Mouse (Mus musculus): Measurements from ENCODE around the gene Gemin5.

The Gemin5 gene

GRCm38 (mm10) chr11:58171459-58172091 lies 3.2 kb upstream of the Gemin5 start, which contains the start of gene Mrpl22:
TSS of gene Mrpl22 (plus strand) at chr11:58171661.
- in situ Hi-C loops (cut with MseI, MboI) = loop anchor here in 1 of 2 experiments (10.0 kb wide), 1 partner anchor 133 kb away; the partner anchor contains the start of gene Zfp692

- in situ Hi-C loops (cut with MseI, MboI) = loop anchor here in 1 of 2 experiments (10.0 kb wide), 1 partner anchor 135 kb away; the partner anchor contains the start of gene Zfp692
These were observed 1.3 kb upstream of the Gemin5 start for GRCm38 (mm10) chr11:58169666-58170065.

GRCm38 (mm10) chr11:58167822-58168166 lies 545 bp downstream of the Gemin5 start:
- in situ Hi-C loops (cut with MseI, MboI) = no loop called here

GRCm38 (mm10) chr11:58165072-58165471 lies 3.3 kb downstream of the Gemin5 start:
- in situ Hi-C loops (cut with MseI, MboI) = no loop called here

- in situ Hi-C loops (cut with MseI, MboI) = no loop called here
These were observed 11.5 kb downstream of the Gemin5 start for GRCm38 (mm10) chr11:58156871-58157270.

- in situ Hi-C loops (cut with MseI, MboI) = no loop called here
These were observed 12.9 kb downstream of the Gemin5 start for GRCm38 (mm10) chr11:58155458-58155857.

- in situ Hi-C loops (cut with MseI, MboI) = no loop called here
These were observed 22.1 kb downstream of the Gemin5 start for GRCm38 (mm10) chr11:58146241-58146640.

GRCm38 (mm10) chr11:58143704-58144426 lies 24.5 kb downstream of the Gemin5 start:
- in situ Hi-C loops (cut with MseI, MboI) = no loop called here

- in situ Hi-C loops (cut with MseI, MboI) = no loop called here
These were observed 28.9 kb downstream of the Gemin5 start for GRCm38 (mm10) chr11:58139466-58139865.

- in situ Hi-C loops (cut with MseI, MboI) = no loop called here
These were observed 29.5 kb downstream of the Gemin5 start for GRCm38 (mm10) chr11:58138821-58139220.

- in situ Hi-C loops (cut with MseI, MboI) = no loop called here
These were observed 31.7 kb downstream of the Gemin5 start for GRCm38 (mm10) chr11:58136677-58137076.

- in situ Hi-C loops (cut with MseI, MboI) = no loop called here
These were observed 33.0 kb downstream of the Gemin5 start for GRCm38 (mm10) chr11:58135296-58135695.

GRCm38 (mm10) chr11:58134869-58135268 lies 33.5 kb downstream of the Gemin5 start:
- in situ Hi-C loops (cut with MseI, MboI) = no loop called here

GRCm38 (mm10) chr11:58132026-58132425 lies 36.3 kb downstream of the Gemin5 start:
- in situ Hi-C loops (cut with MseI, MboI) = no loop called here

GRCm38 (mm10) chr11:58129302-58129843 lies 39.0 kb downstream of the Gemin5 start:
- in situ Hi-C loops (cut with MseI, MboI) = no loop called here

GRCm38 (mm10) chr11:58127544-58127943 lies 40.8 kb downstream of the Gemin5 start:
- in situ Hi-C loops (cut with MseI, MboI) = no loop called here

- in situ Hi-C loops (cut with MseI, MboI) = no loop called here
These were observed 41.8 kb downstream of the Gemin5 start for GRCm38 (mm10) chr11:58126397-58127160.

- in situ Hi-C loops (cut with MseI, MboI) = no loop called here
These were observed 43.3 kb downstream of the Gemin5 start for GRCm38 (mm10) chr11:58125021-58125420.

- in situ Hi-C loops (cut with MseI, MboI) = no loop called here
These were observed 44.6 kb downstream of the Gemin5 start for GRCm38 (mm10) chr11:58123711-58124110.

GRCm38 (mm10) chr11:58121351-58121750 lies 47.0 kb downstream of the Gemin5 start:
- in situ Hi-C loops (cut with MseI, MboI) = no loop called here

- in situ Hi-C loops (cut with MseI, MboI) = no loop called here
These were observed 47.7 kb downstream of the Gemin5 start for GRCm38 (mm10) chr11:58120655-58121054.

- in situ Hi-C loops (cut with MseI, MboI) = no loop called here
These were observed 51.2 kb downstream of the Gemin5 start for GRCm38 (mm10) chr11:58117044-58117652.
